Mouse (Mus musculus): ENCODE measurements around the gene Olfr417.
"Not testable (repeated sequence)": the region's sequence is repeated elsewhere in the genome, so short reads cannot be mapped to it uniquely, and the experiment has no call there.

The Olfr417 gene

DNA sequence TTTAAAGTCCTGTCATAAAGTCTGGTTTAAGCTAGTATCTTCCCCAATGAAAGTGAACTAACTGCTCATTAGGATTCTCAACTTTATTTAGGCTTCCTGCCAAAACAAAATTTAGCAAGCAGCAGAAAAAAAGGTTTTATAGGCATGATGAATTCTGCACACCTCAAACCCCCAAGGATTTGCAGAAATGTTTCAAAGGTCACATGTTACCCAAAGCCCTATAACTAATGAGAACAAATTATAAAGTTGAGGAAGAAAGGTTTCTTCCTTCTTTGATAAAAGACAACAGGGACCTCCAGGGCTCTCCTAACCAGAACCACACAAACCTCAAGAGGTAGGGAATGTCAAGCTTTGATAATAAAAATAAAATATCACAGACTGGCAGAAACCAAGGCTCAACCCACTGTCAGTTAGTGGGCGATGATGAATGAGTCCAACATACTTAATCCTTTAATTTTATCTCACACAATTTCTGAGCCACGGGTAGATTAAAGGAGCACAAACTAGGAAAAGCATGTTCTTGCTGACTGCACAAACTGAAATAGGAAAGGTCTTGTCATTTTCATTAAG lies at the start of gene Olfr417:
Olfr417 (plus strand) TSS at position 241 of the 570 bp plus-strand sequence.
- DNase-seq (ENCODE audit: low spot score in 2 of 2), result no peak

DNA sequence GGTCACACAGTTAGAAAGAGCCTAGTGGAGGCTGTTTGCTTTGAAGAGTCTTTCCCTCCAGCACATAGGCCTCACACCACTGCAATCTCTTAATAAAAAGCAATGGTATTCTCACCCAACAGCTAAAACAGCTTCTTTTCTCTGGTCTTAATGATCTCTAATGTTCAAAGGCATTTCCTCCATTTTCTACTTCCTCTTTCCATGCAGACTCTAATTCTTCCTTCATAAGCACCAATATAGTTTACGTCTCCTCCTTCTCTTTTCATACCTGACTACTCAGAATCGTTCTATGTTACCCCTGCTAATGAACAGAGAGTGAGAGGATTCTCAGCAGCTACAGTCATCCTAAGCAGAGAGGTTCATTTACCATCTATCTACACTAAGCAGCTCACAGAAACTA lies 47.6 kb upstream of the Olfr417 start:
- no peak for DNase-seq (ENCODE audit: low spot score in 2 of 2)

DNA sequence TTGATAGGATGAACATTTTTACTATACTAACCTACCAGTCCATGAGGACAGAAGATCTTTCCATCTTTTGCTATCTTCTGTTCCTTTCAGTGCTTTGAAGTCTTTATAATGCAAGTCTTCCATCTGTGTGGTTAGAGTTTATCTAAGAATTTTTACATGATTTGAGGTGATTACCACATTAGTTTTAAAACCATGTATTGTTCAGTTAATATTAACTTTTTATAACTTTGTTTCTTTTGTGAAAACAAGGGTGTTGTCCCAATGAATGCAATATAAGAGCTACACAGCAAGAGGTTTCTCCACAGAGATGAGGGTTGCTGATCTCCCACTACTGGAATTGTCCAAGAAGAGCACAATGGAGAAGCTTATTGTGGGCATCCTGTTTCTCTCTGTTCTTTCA lies 34.7 kb upstream of the Olfr417 start, which contains the start of gene Mptx1:
Mptx1 (plus strand) TSS at position 301 of the 400 bp plus-strand sequence.
- no peak for DNase-seq (ENCODE audit: low spot score in 2 of 2)

DNA sequence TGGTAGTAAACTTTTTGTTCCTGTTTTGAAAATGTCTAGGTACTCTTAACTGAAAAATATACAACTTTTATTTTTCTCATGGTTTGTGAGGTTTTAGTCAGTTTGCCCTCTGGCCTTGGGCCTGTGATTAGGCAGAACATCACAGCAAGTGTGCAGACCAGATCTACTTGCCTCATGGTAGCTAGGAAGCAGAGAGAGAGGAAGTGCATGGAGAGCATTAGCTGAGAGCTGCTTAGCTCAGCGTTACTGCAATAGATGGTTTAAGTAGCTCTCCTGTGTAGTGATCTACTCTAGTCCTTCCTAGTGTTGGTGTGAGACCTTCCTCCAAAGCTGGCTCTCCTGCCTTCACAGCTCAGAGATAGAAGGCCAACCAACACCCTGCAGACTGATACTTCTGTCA lies 11.3 kb upstream of the Olfr417 start:
- DNase-seq (ENCODE audit: low spot score in 2 of 2), result not testable (repeated sequence)

DNA sequence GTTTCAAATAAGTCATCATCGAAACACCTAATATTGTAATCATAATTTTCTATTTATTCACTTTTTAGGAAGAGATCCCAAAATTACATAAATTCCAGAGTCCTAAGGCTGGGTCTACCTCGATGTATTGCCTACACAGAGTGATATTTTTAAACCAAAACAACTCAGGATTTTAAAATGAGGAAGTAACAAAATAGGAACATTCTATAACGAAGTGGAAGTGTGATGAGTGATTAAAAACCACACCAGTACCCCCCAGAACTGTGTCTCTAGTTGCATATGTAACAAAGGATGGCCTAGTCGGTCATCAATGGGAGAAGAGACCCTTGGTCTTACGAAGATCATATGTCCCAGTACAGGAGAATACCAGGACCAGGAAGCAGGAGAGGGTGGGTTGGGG lies 10.3 kb upstream of the Olfr417 start:
- DNase-seq (ENCODE audit: low spot score in 2 of 2), result no peak

DNA sequence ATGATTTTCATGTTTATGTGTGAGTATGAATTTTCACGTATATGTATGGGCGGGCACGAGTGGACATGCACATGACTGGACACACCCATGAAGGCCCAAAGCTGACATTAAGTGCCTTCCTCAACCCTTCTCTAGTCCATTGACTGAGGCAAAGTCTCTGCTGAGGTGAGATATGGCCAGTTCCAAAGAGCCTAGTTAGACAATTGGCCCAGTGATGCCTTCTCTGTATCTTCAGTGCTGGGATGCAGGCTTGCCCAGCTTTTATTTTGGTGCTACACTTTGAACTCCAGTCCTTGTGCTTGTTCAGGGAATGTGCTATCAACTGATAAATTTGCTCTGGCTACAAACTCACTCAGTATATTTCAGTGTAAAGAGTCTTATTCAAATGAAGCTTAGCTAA lies 8.9 kb downstream of the Olfr417 start:
- no peak for DNase-seq (ENCODE audit: low spot score in 2 of 2)

DNA sequence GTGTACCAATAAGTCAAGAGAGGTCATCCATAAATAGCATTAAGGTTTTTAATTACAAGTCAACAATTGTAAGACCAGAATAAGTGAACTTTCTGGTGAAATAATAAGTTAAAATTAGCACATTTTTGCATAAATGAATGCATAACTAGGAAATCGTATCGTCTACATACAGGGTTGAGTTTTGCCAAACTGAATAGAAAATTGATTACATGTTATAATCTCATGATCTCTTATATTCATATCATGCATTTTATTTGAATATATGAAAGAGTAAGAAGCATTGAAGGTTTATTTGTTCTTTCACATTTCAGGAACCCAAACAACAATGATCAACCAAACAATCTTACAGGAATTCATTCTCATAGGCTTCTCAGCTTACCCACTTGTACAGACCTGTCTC lies 25.8 kb downstream of the Olfr417 start, which contains the start of gene Olfr248:
Olfr248 (plus strand) TSS at position 301 of the 400 bp plus-strand sequence.
- DNase-seq (ENCODE audit: low spot score in 2 of 2), result no peak

DNA sequence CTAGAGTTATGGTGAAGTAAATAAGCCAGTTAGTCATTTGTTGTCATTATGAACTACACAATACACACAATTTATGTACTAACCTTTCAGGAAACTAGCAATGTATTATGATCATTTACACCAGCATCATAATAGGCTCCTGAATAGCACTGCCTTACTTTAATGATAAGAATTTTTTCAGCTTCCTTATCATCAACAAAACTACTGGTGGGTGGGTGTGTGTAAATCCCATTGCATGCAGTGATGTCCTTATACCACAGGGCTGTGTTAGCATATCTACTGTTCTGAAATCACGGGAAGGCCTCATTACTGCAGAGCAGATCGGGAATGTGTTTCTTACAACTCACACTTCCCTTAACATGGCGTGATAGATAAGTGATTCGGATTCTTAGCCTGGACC lies 58.0 kb downstream of the Olfr417 start:
- DNase-seq (ENCODE audit: low spot score in 2 of 2), result no peak

DNA sequence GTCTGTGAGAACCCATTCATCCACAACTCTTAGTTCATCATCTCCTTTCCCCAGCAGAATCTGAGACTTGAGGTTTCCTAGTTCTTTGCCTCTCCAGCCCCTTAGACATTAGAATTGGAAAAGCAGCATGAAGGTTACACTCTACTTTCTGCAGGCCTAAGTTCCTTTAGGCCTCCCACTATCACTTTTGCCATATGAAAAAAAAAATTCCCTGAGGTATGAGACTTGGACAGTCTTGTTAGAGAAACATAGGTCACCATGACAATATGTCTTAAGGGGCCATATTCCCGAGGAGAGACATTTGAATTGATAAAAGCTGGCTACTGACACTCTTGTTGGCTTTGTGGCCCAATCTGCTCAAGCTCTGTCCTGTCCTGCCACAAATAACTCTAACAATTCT lies 58.8 kb downstream of the Olfr417 start, which contains the start of gene Olfr414:
Olfr414 (plus strand) TSS at position 301 of the 400 bp plus-strand sequence.
- DNase-seq (ENCODE audit: low spot score in 2 of 2), result no peak
